Mouse (Mus musculus): Measurements from ENCODE around the gene Cdkl3. TPM values are rescaled to one million over a fixed set of nuclear protein-coding genes. Genes with fewer than 3 reads are reported as not detected.

Gene Cdkl3
- polyA plus RNA-seq, 1 experiment: 1.8 TPM

- Histone ChIP-seq H3K27me3 (replicated peaks; ENCODE audit: control insufficient read depth, insufficient read depth, low read length) (no peaks in the 10 kb centered on the region), H3K4me3 (ENCODE audit: insufficient read depth, low read depth, low read length) (no peak overlapping the region), H3K4me1 (ENCODE audit: control insufficient read depth, insufficient read depth, low read length) (no peaks in the 10 kb centered on the region), H3K27ac (ENCODE audit: insufficient read depth, low read depth, low read length) (no peak overlapping the region), H3K36me3 (ENCODE audit: control insufficient read depth, insufficient read depth, low read length) (no peaks in the 10 kb centered on the region)
- WGBS: 89% methylated on average over 9 of the region's 9 CpGs
- TF ChIP-seq CTCF (conservative IDR thresholded peaks at IDR 0.05; ENCODE audit: insufficient read depth, insufficient read length, low read depth, low read length): no peak
- no peak for TF ChIP-seq POLR2A (IDR thresholded peaks at IDR 0.05; ENCODE audit: low read depth, low read length)
- DNase-seq: no peak
These were observed 87.2 kb downstream of the Cdkl3 start for GRCm38 (mm10) chr11:52091261-52091660.

GRCm38 (mm10) chr11:52094568-52094967, 90.5 kb downstream of the Cdkl3 start:
- TF ChIP-seq POLR2A (IDR thresholded peaks at IDR 0.05; ENCODE audit: low read depth, low read length) (no peak), CTCF (conservative IDR thresholded peaks at IDR 0.05; ENCODE audit: insufficient read depth, insufficient read length, low read depth, low read length) (no peak)
- H3K36me3 ChIP-seq (ENCODE audit: control insufficient read depth, insufficient read depth, low read length): no peaks in the 10 kb centered on the region
- peaks cover 5% of the 10 kb centered on the region; the same call in 1 of the 2 replicates for H3K4me1 ChIP-seq (ENCODE audit: control insufficient read depth, insufficient read depth, low read length)
- 46% methylated on average over 5 of the region's 5 CpGs for WGBS
- DNase-seq: no peak
- H3K4me3 ChIP-seq (ENCODE audit: insufficient read depth, low read depth, low read length): no peak overlapping the region
- no peak overlapping the region for H3K27ac ChIP-seq (ENCODE audit: insufficient read depth, low read depth, low read length)
- H3K27me3 ChIP-seq (replicated peaks; ENCODE audit: control insufficient read depth, insufficient read depth, low read length): no peaks in the 10 kb centered on the region

- Histone ChIP-seq H3K4me3 (ENCODE audit: insufficient read depth, low read depth, low read length) (no peak overlapping the region), H3K27me3 (replicated peaks; ENCODE audit: control insufficient read depth, insufficient read depth, low read length) (no peaks in the 10 kb centered on the region), H3K36me3 (ENCODE audit: control insufficient read depth, insufficient read depth, low read length) (no peaks in the 10 kb centered on the region), H3K4me1 (ENCODE audit: control insufficient read depth, insufficient read depth, low read length) (peaks cover 16% of the 10 kb centered on the region; the same call in 1 of the 2 replicates), H3K27ac (ENCODE audit: insufficient read depth, low read depth, low read length) (no peak overlapping the region)
- WGBS: 75% methylated on average over 3 of the region's 3 CpGs
- no peak for TF ChIP-seq CTCF (conservative IDR thresholded peaks at IDR 0.05; ENCODE audit: insufficient read depth, insufficient read length, low read depth, low read length)
- TF ChIP-seq POLR2A (IDR thresholded peaks at IDR 0.05; ENCODE audit: low read depth, low read length): no peak
- no peak for DNase-seq
These were observed 93.0 kb downstream of the Cdkl3 start for GRCm38 (mm10) chr11:52097016-52097415.

GRCm38 (mm10) chr11:52097596-52097995, 93.6 kb downstream of the Cdkl3 start:
- no peaks in the 10 kb centered on the region for H3K36me3 ChIP-seq (ENCODE audit: control insufficient read depth, insufficient read depth, low read length)
- H3K4me1 ChIP-seq (ENCODE audit: control insufficient read depth, insufficient read depth, low read length): peaks cover 16% of the 10 kb centered on the region; the same call in 1 of the 2 replicates
- no peaks in the 10 kb centered on the region for H3K27me3 ChIP-seq (replicated peaks; ENCODE audit: control insufficient read depth, insufficient read depth, low read length)
- TF ChIP-seq POLR2A (IDR thresholded peaks at IDR 0.05; ENCODE audit: low read depth, low read length) (no peak), CTCF (conservative IDR thresholded peaks at IDR 0.05; ENCODE audit: insufficient read depth, insufficient read length, low read depth, low read length) (no peak)
- H3K4me3 ChIP-seq (ENCODE audit: insufficient read depth, low read depth, low read length): no peak overlapping the region
- WGBS: 59% methylated on average over 2 of the region's 2 CpGs
- H3K27ac ChIP-seq (ENCODE audit: insufficient read depth, low read depth, low read length): peak overlapping the region; percentile 57
- DNase-seq: no peak

GRCm38 (mm10) chr11:52098398-52098946, 94.5 kb downstream of the Cdkl3 start, which contains the start of gene Ppp2ca:
Gene Ppp2ca (plus strand): TSS chr11:52098681.
- peak within 1 kb of the TSS; percentile 97 for H3K27ac ChIP-seq (ENCODE audit: insufficient read depth, low read depth, low read length)
- peaks cover 21% of the 10 kb centered on the region; the same call in 1 of the 2 replicates for H3K4me1 ChIP-seq (ENCODE audit: control insufficient read depth, insufficient read depth, low read length)
- under 1% methylated on average over 53 of the region's 53 CpGs for WGBS
- H3K36me3 ChIP-seq (ENCODE audit: control insufficient read depth, insufficient read depth, low read length): no peaks in the 10 kb centered on the region
- no peaks in the 10 kb centered on the region for H3K27me3 ChIP-seq (replicated peaks; ENCODE audit: control insufficient read depth, insufficient read depth, low read length)
- TF ChIP-seq POLR2A (IDR thresholded peaks at IDR 0.05; ENCODE audit: low read depth, low read length) (peak; percentile 63), CTCF (conservative IDR thresholded peaks at IDR 0.05; ENCODE audit: insufficient read depth, insufficient read length, low read depth, low read length) (no peak)
- DNase-seq: peak; percentile 99
- peak within 1 kb of the TSS; percentile 95 for H3K4me3 ChIP-seq (ENCODE audit: insufficient read depth, low read depth, low read length)

- Histone ChIP-seq H3K27me3 (replicated peaks; ENCODE audit: control insufficient read depth, insufficient read depth, low read length) (no peaks in the 10 kb centered on the region), H3K27ac (ENCODE audit: insufficient read depth, low read depth, low read length) (peak overlapping the region; percentile 97), H3K4me3 (ENCODE audit: insufficient read depth, low read depth, low read length) (peak overlapping the region; percentile 95), H3K36me3 (ENCODE audit: control insufficient read depth, insufficient read depth, low read length) (no peaks in the 10 kb centered on the region), H3K4me1 (ENCODE audit: control insufficient read depth, insufficient read depth, low read length) (peaks cover 26% of the 10 kb centered on the region)
- TF ChIP-seq CTCF (conservative IDR thresholded peaks at IDR 0.05; ENCODE audit: insufficient read depth, insufficient read length, low read depth, low read length): no peak
- TF ChIP-seq POLR2A (IDR thresholded peaks at IDR 0.05; ENCODE audit: low read depth, low read length): no peak
- peak; percentile 68 for DNase-seq
- under 1% methylated on average over 72 of the region's 72 CpGs for WGBS
These were observed 95.2 kb downstream of the Cdkl3 start for GRCm38 (mm10) chr11:52099031-52099761.

- no peaks in the 10 kb centered on the region for H3K27me3 ChIP-seq (replicated peaks; ENCODE audit: control insufficient read depth, insufficient read depth, low read length)
- 2% methylated on average over 7 of the region's 7 CpGs for WGBS
- peak; percentile 24 for DNase-seq
- peak overlapping the region; percentile 97; the same call in 1 of the 2 replicates for H3K27ac ChIP-seq (ENCODE audit: insufficient read depth, low read depth, low read length)
- no peak for TF ChIP-seq CTCF (conservative IDR thresholded peaks at IDR 0.05; ENCODE audit: insufficient read depth, insufficient read length, low read depth, low read length)
- TF ChIP-seq POLR2A (IDR thresholded peaks at IDR 0.05; ENCODE audit: low read depth, low read length): no peak
- H3K36me3 ChIP-seq (ENCODE audit: control insufficient read depth, insufficient read depth, low read length): no peaks in the 10 kb centered on the region
- H3K4me3 ChIP-seq (ENCODE audit: insufficient read depth, low read depth, low read length): peak overlapping the region; percentile 95
- peaks cover 31% of the 10 kb centered on the region for H3K4me1 ChIP-seq (ENCODE audit: control insufficient read depth, insufficient read depth, low read length)
These were observed 95.8 kb downstream of the Cdkl3 start for GRCm38 (mm10) chr11:52099771-52100219.

Data from kidney, adult 2 months (tissue).